Mouse (Mus musculus): ENCODE results near the gene Spin1.

GRCm38 (mm10) chr13:51128417-51128816 is 27.7 kb downstream of the Spin1 start:
- TF ChIP-seq POLR2A (IDR thresholded peaks at IDR 0.05; ENCODE audit: borderline replicate concordance, low read depth, low read length) (no peak), CTCF (IDR thresholded peaks at IDR 0.05; ENCODE audit: low read depth, low read length) (no peak)
